9 mouse cellular contexts compared by ENCODE assay signal in the genomic region with DNA sequence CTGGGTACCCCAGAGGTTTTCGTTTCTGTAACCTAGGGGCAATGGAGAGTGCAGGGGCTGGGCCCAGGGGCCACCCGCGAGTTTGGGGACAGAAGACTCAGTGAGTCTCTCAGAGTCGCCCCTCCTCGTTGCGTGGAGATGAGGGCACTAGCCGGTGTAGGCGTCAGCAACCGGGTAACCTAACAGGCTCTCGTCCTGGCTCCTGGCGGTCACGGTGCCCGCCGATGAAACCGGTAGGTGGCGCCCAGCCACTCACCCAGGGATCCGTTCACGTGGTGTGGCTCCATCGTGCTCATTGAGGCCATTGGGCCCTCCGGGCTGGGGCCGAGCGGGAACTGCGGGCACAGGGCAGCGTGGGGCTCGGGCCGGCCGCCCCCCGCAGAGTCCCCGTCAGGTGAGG. TPM values are rescaled to one million over a fixed set of nuclear protein-coding genes. Genes with fewer than 3 reads are reported as not detected.
DNase-seq lines count a peak whose midpoint lies in the region; ATAC-seq lines count a peak whose summit lies in the region.
"Had no signal": no experiment of that assay in that cellular context is flagged by ENCODE, and none has a peak within 500 bp of the region (broad histone marks: within the 10 kb centered on the region; RNA-seq: fewer than 3 reads in every experiment).

No protein-coding gene starts in this region.

- peak overlapping the region; percentile 41 for H3K4me3 ChIP-seq in limb, embryonic 11.5 days (ENCODE audit: low read depth, low read length)
- peak overlapping the region; percentile 43 for H3K4me3 ChIP-seq in midbrain, embryonic 13.5 days (replicated peaks)
- peak overlapping the region; percentile 47 for H3K4me3 ChIP-seq in stomach, embryonic 16.5 days (replicated peaks; ENCODE audit: low read length)
- H3K4me3 ChIP-seq: myocyte had no signal

- intact Hi-C loops in gastrocnemius, postnatal 14 days (cut with DNase I; ENCODE audit: low total_unique reads) = no loop called here

- WGBS in limb, embryonic 11.5 days = 2% methylated on average over 29 of the region's 29 CpGs
- under 1% methylated on average over 29 of the region's 29 CpGs for WGBS in midbrain, embryonic 13.5 days
- WGBS in stomach, embryonic 16.5 days = 5% methylated on average over 29 of the region's 29 CpGs

- peaks cover 22% of the 10 kb centered on the region for H3K36me3 ChIP-seq in limb, embryonic 11.5 days (ENCODE audit: control insufficient read depth, insufficient read depth, low read length)
- H3K36me3 ChIP-seq in midbrain, embryonic 13.5 days = peaks cover 28% of the 10 kb centered on the region
- peaks cover 12% of the 10 kb centered on the region for H3K36me3 ChIP-seq in stomach, embryonic 16.5 days (ENCODE audit: control insufficient read depth, insufficient read depth, low read length)

- no peaks in the 10 kb centered on the region for H3K9me3 ChIP-seq in limb, embryonic 11.5 days (ENCODE audit: control insufficient read depth, low read length)
- H3K9me3 ChIP-seq in midbrain, embryonic 13.5 days = no peaks in the 10 kb centered on the region
- H3K9me3 ChIP-seq in stomach, embryonic 16.5 days (replicated peaks; ENCODE audit: control insufficient read depth, low read length) = 0 out of 2 replicates have a peak, but pooled peaks cover 4% of the 10 kb centered on the region

- H3K27me3 ChIP-seq in limb, embryonic 11.5 days (ENCODE audit: control insufficient read depth, insufficient read depth, low read length) = 0 out of 2 replicates have a peak, but pooled peaks cover 2% of the 10 kb centered on the region
- peaks cover 26% of the 10 kb centered on the region for H3K27me3 ChIP-seq in midbrain, embryonic 13.5 days
- no peaks in the 10 kb centered on the region for H3K27me3 ChIP-seq in stomach, embryonic 16.5 days (ENCODE audit: control insufficient read depth, insufficient read depth, low read length)

- H3K27ac ChIP-seq in limb, embryonic 11.5 days (replicated peaks; ENCODE audit: low read depth, low read length) = 0 out of 2 replicates have a peak overlapping the region, but pooled peaks have one; percentile 39
- H3K27ac ChIP-seq in midbrain, embryonic 13.5 days = peak overlapping the region; percentile 48
- no peak overlapping the region for H3K27ac ChIP-seq in stomach, embryonic 16.5 days (ENCODE audit: low read length)

- no peak for ATAC-seq in limb, embryonic 11.5 days (ENCODE audit: insufficient number of reproducible peaks, low FRiP score, low TSS enrichment, low read depth)
- peak; percentile 18 for ATAC-seq in midbrain, embryonic 13.5 days
- peak; percentile 16; the same call in 1 of the 2 replicates for ATAC-seq in stomach, embryonic 16.5 days (ENCODE audit: insufficient read depth, low FRiP score)

- peak overlapping the region; percentile 72 for H3K9ac ChIP-seq in limb, embryonic 11.5 days (ENCODE audit: low read length)
- H3K9ac ChIP-seq in midbrain, embryonic 13.5 days (replicated peaks) = peak overlapping the region; percentile 77
- peak overlapping the region; percentile 80 for H3K9ac ChIP-seq in stomach, embryonic 16.5 days (ENCODE audit: low read length)

- H3K4me1 ChIP-seq in limb, embryonic 11.5 days (ENCODE audit: control insufficient read depth, insufficient read depth, low read length) = peaks cover 57% of the 10 kb centered on the region
- peaks cover 91% of the 10 kb centered on the region for H3K4me1 ChIP-seq in midbrain, embryonic 13.5 days (replicated peaks)
- H3K4me1 ChIP-seq in stomach, embryonic 16.5 days (ENCODE audit: control insufficient read depth, insufficient read depth, low read length) = peaks cover 66% of the 10 kb centered on the region

- peak overlapping the region; percentile 92 for H3K4me2 ChIP-seq in limb, embryonic 11.5 days (ENCODE audit: low read depth, severe bottlenecking)
- peak overlapping the region; percentile 76 for H3K4me2 ChIP-seq in midbrain, embryonic 13.5 days (replicated peaks)
- H3K4me2 ChIP-seq in stomach, embryonic 16.5 days (ENCODE audit: low read depth, low read length) = peak overlapping the region; percentile 79

- DNase-seq in adrenal gland, postnatal 10 days = peak; percentile 92
- peak; percentile 92 for DNase-seq in embryo, embryonic 10 days (ENCODE audit: low spot score)
- peak; percentile 80 for DNase-seq in gastrocnemius, postnatal 14 days
- peak; percentile 86 for DNase-seq in kidney, adult 11 months
- peak; percentile 91 for DNase-seq in limb, embryonic 11.5 days (ENCODE audit: low spot score)
- DNase-seq in adipocyte (ENCODE audit: low spot score) = no peak

RNA-seq across cellular contexts. Expression of a gene that starts 4.1 kb away (rescaled TPM):
- total RNA-seq in adrenal gland, postnatal 10 days (2021) = 10 to 100 TPM; 59.4 to 59.8 TPM
- total RNA-seq in gastrocnemius, postnatal 14 days (2021) = 10 to 100 TPM; 18.7 to 24.7 TPM
- polyA plus RNA-seq in limb, embryonic 11.5 days (2014; fragmentation: Nextera tagmentation; extraction: Ambion mirVana) = 100 and 114 TPM in 2 replicates
- polyA plus RNA-seq in midbrain, embryonic 13.5 days (2015; fragmentation: Nextera tagmentation; extraction: Ambion mirVana) = 119 and 133 TPM in 2 replicates
- polyA plus RNA-seq in stomach, embryonic 16.5 days (2015; fragmentation: Nextera tagmentation; extraction: Ambion mirVana) = 104 and 111 TPM in 2 replicates

RNA-seq across cellular contexts. Expression of a gene that starts 10.4 kb away (rescaled TPM):
- total RNA-seq in adrenal gland, postnatal 10 days (2021) = 10 to 100 TPM; 92.0 to 96.9 TPM
- total RNA-seq in gastrocnemius, postnatal 14 days (2021) = 10 to 100 TPM; 22.9 to 25.7 TPM
- polyA plus RNA-seq in limb, embryonic 11.5 days (2014; fragmentation: Nextera tagmentation; extraction: Ambion mirVana) = 167 and 177 TPM in 2 replicates
- 123 and 129 TPM in 2 replicates for polyA plus RNA-seq in midbrain, embryonic 13.5 days (2015; fragmentation: Nextera tagmentation; extraction: Ambion mirVana)
- polyA plus RNA-seq in stomach, embryonic 16.5 days (2015; fragmentation: Nextera tagmentation; extraction: Ambion mirVana) = 65.2 and 68.3 TPM in 2 replicates

RNA-seq across cellular contexts. Expression of a gene that starts 17.7 kb away (rescaled TPM):
- 1 to 10 TPM; 3.3 to 3.6 TPM for total RNA-seq in adrenal gland, postnatal 10 days (2021)
- under 1 TPM; 0.53 to 0.88 TPM for total RNA-seq in gastrocnemius, postnatal 14 days (2021)
- 0.57 TPM in 2 replicates for polyA plus RNA-seq in limb, embryonic 11.5 days (2014; fragmentation: Nextera tagmentation; extraction: Ambion mirVana)
- 1.1 and 1.2 TPM in 2 replicates for polyA plus RNA-seq in midbrain, embryonic 13.5 days (2015; fragmentation: Nextera tagmentation; extraction: Ambion mirVana)
- polyA plus RNA-seq in stomach, embryonic 16.5 days (2015; fragmentation: Nextera tagmentation; extraction: Ambion mirVana) = 2.9 and 3.0 TPM in 2 replicates
- polyA plus RNA-seq: myocyte had no signal

RNA-seq across cellular contexts. Expression of a gene that starts 34.0 kb away (rescaled TPM):
- total RNA-seq in adrenal gland, postnatal 10 days (2021) = 1 to 10 TPM in 1 of 2 experiments, under 1 TPM in 1; 0.79 to 1.7 TPM
- not detected for total RNA-seq in gastrocnemius, postnatal 14 days (2021)
- polyA plus RNA-seq in limb, embryonic 11.5 days (2014; fragmentation: Nextera tagmentation; extraction: Ambion mirVana) = 0.15 TPM in 1 of 2 replicates, not detected in the other
- polyA plus RNA-seq in midbrain, embryonic 13.5 days (2015; fragmentation: Nextera tagmentation; extraction: Ambion mirVana) = 0.30 TPM in 1 of 2 replicates, not detected in the other
- polyA plus RNA-seq in stomach, embryonic 16.5 days (2015; fragmentation: Nextera tagmentation; extraction: Ambion mirVana) = 0.57 and 0.60 TPM in 2 replicates

RNA-seq across cellular contexts. Expression of a gene that starts 59.0 kb away (rescaled TPM):
- total RNA-seq in adrenal gland, postnatal 10 days (2021) = 10 to 100 TPM; 22.2 to 26.3 TPM
- total RNA-seq in gastrocnemius, postnatal 14 days (2021) = 10 to 100 TPM in 1 of 2 experiments, 1 to 10 TPM in 1; 9.0 to 10.3 TPM
- 19.5 and 20.1 TPM in 2 replicates for polyA plus RNA-seq in limb, embryonic 11.5 days (2014; fragmentation: Nextera tagmentation; extraction: Ambion mirVana)
- polyA plus RNA-seq in midbrain, embryonic 13.5 days (2015; fragmentation: Nextera tagmentation; extraction: Ambion mirVana) = 17.8 and 18.0 TPM in 2 replicates
- 18.6 and 20.5 TPM in 2 replicates for polyA plus RNA-seq in stomach, embryonic 16.5 days (2015; fragmentation: Nextera tagmentation; extraction: Ambion mirVana)
